Mouse (Mus musculus): ENCODE results near the gene Rasl10a.

DNA sequence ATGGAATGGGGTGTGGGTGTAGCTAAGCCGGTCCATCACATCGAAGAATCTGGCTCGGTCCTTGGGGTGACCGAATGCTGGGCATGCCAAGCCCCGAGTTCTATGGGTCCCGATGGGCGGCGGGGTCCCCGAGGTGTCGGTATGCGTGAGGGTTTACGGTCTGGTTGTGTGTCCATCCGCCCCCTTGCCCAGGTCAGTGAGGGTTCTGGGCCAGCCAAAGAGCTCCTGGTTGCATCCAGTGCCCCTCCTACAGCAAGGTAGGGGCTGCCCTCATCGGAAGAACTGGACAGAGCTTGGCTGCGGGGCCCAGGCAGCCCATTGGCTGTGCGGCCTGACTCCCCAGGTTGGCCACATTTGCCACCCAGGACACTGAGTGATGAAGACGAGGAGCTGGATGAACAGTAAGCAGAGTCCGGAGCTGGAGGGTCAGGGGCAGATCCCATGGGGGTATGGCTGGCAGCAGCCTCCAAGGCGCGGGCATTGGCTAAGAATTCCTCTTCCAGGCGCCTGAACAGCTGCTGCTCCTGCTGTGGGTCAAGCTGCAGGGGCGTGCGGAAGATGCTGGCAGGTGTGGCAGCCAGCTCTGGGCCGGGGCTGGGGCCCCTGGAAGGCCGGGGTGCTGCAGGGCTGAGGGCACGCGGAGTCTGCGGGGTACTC, 3.0 kb downstream of the Rasl10a start:
- TF ChIP-seq EP300 (optimal IDR thresholded peaks at IDR 0.05): no peak
- no peak for TF ChIP-seq CTCF (IDR thresholded peaks at IDR 0.05; ENCODE audit: low read depth)
